Mouse (Mus musculus) forebrain, embryonic 12.5 days (tissue): Measurements from ENCODE around the gene Maff. TPM values are rescaled to one million over a fixed set of nuclear protein-coding genes. Genes with fewer than 3 reads are reported as not detected.

Experiments
- ATAC-seq: fragments of 200-750 bp; cut with Nextera tagmentation; 2 replicates; pipeline ENCODE4 v1.8.0; 2017; ENCODE audit warnings: moderate TSS enrichment; ENCODE audit not compliant: low FRiP score
- H3K27ac ChIP-seq: fragments of 300-500 bp; sonication (generic); 2 replicates; pipeline ENCODE4 v1.5.1; 2016; ENCODE audit warnings: mild to moderate bottlenecking
- H3K27me3 ChIP-seq: fragments of 300-500 bp; sonication (generic); 2 replicates; pipeline ENCODE4 v1.6.1; 2016; ENCODE audit warnings: mild to moderate bottlenecking
- H3K36me3 ChIP-seq: fragments of 300-500 bp; sonication (generic); replicated peaks from 2 replicates; pipeline ENCODE4 v1.6.1; 2016; ENCODE audit warnings: mild to moderate bottlenecking
- H3K4me1 ChIP-seq: fragments of 300-500 bp; sonication (generic); 2 replicates; pipeline ENCODE4 v1.6.1; 2016
- H3K4me2 ChIP-seq: fragments of 300-500 bp; sonication (generic); 2 replicates; pipeline ENCODE4 v1.6.1; 2016; ENCODE audit warnings: mild to moderate bottlenecking, moderate library complexity
- H3K4me3 ChIP-seq: fragments of 300-500 bp; sonication (generic); replicated peaks from 2 replicates; pipeline ENCODE4 v1.5.1; 2016; ENCODE audit warnings: mild to moderate bottlenecking
- H3K9ac ChIP-seq: fragments of 300-500 bp; sonication (generic); 2 replicates; pipeline ENCODE4 v1.6.1; 2016; ENCODE audit warnings: mild to moderate bottlenecking
- H3K9me3 ChIP-seq: fragments of 300-500 bp; sonication (generic); 2 replicates; pipeline ENCODE4 v1.6.1; 2016
- WGBS: fragments of 180-500 bp; shearing (Covaris S2); methylation state at CpG from one replicate; pipeline ENCODE4 v1.1.7; 2016; 5-methylcytosine and 5-hydroxymethylcytosine counted together
- polyA plus RNA-seq: library from polyadenylated mRNA; unstranded; fragments of >200 nt; fragmentation: Nextera tagmentation; extraction: Ambion mirVana; gene quantifications from 2 replicates; pipeline ENCODE4 v1.2.1, GENCODE M21; 2016

Maff gene
- polyA plus RNA-seq, 1 experiment from 2014 or later, result 2.0 TPM

- Histone ChIP-seq H3K36me3 (peaks cover 7% of the 10 kb centered on the region; the same call in 1 of the 2 replicates), H3K4me1 (peaks cover 27% of the 10 kb centered on the region), H3K9me3 (no peaks in the 10 kb centered on the region), H3K27ac (no peak overlapping the region), H3K4me2 (peak overlapping the region; percentile 92), H3K4me3 (peak overlapping the region; percentile 48; the same call in 1 of the 2 replicates), H3K9ac (no peak overlapping the region; the same call in 1 of the 2 replicates), H3K27me3 (peaks cover 40% of the 10 kb centered on the region)
- no peak for ATAC-seq
- 78% methylated on average over 8 of the region's 8 CpGs for WGBS
Measured at GRCm38 (mm10) chr15:79356481-79356880, 10.1 kb downstream of the Maff start.

GRCm38 (mm10) chr15:79357036-79357911, 10.9 kb downstream of the Maff start:
- peak overlapping the region; percentile 62 for H3K9ac ChIP-seq
- H3K4me1 ChIP-seq, result peaks cover 27% of the 10 kb centered on the region
- H3K27ac ChIP-seq, result 0 out of 2 replicates have a peak overlapping the region, but pooled peaks have one; percentile 46
- H3K27me3 ChIP-seq, result peaks cover 35% of the 10 kb centered on the region
- no peaks in the 10 kb centered on the region for H3K9me3 ChIP-seq
- ATAC-seq, result peak; percentile 84
- under 1% methylated on average over 75 of the region's 77 CpGs for WGBS
- H3K4me2 ChIP-seq, result peak overlapping the region; percentile 92
- peaks cover 15% of the 10 kb centered on the region for H3K36me3 ChIP-seq
- peak overlapping the region; percentile 48 for H3K4me3 ChIP-seq

GRCm38 (mm10) chr15:79357974-79358690, 11.7 kb downstream of the Maff start:
- no peak; the same call in 1 of the 2 replicates for ATAC-seq
- Histone ChIP-seq H3K36me3 (peaks cover 23% of the 10 kb centered on the region), H3K9ac (no peak overlapping the region), H3K9me3 (no peaks in the 10 kb centered on the region), H3K4me3 (peak overlapping the region; percentile 48; the same call in 1 of the 2 replicates), H3K27ac (no peak overlapping the region), H3K27me3 (peaks cover 33% of the 10 kb centered on the region), H3K4me2 (peak overlapping the region; percentile 92), H3K4me1 (peaks cover 27% of the 10 kb centered on the region)
- WGBS, result 45% methylated on average over 12 of the region's 12 CpGs

- Histone ChIP-seq H3K36me3 (peaks cover 41% of the 10 kb centered on the region), H3K27me3 (peaks cover 24% of the 10 kb centered on the region), H3K9ac (no peak overlapping the region), H3K4me2 (no peak overlapping the region), H3K4me3 (no peak overlapping the region), H3K27ac (no peak overlapping the region), H3K9me3 (no peaks in the 10 kb centered on the region), H3K4me1 (peaks cover 27% of the 10 kb centered on the region)
- 42% methylated on average over 6 of the region's 6 CpGs for WGBS
- no peak for ATAC-seq
Measured at GRCm38 (mm10) chr15:79359954-79360353, 13.5 kb downstream of the Maff start.

- WGBS, result 67% methylated on average over 7 of the region's 7 CpGs
- Histone ChIP-seq H3K27ac (no peak overlapping the region), H3K27me3 (peaks cover 24% of the 10 kb centered on the region), H3K9me3 (no peaks in the 10 kb centered on the region), H3K4me3 (no peak overlapping the region), H3K4me1 (peaks cover 27% of the 10 kb centered on the region), H3K4me2 (no peak overlapping the region), H3K9ac (no peak overlapping the region), H3K36me3 (peaks cover 46% of the 10 kb centered on the region)
- ATAC-seq, result no peak
Measured at GRCm38 (mm10) chr15:79360371-79360770, 13.9 kb downstream of the Maff start.

- H3K9me3 ChIP-seq, result no peaks in the 10 kb centered on the region
- H3K4me2 ChIP-seq, result no peak overlapping the region
- peaks cover 20% of the 10 kb centered on the region for H3K27me3 ChIP-seq
- ATAC-seq, result no peak
- 73% methylated on average over 4 of the region's 4 CpGs for WGBS
- no peak overlapping the region for H3K27ac ChIP-seq
- H3K9ac ChIP-seq, result no peak overlapping the region
- peaks cover 52% of the 10 kb centered on the region for H3K36me3 ChIP-seq
- H3K4me3 ChIP-seq, result no peak overlapping the region
- H3K4me1 ChIP-seq, result peaks cover 27% of the 10 kb centered on the region
Measured at GRCm38 (mm10) chr15:79361023-79361422, 14.6 kb downstream of the Maff start.

GRCm38 (mm10) chr15:79364120-79364519, 17.7 kb downstream of the Maff start:
- WGBS, result 67% methylated on average over 6 of the region's 6 CpGs
- ATAC-seq, result no peak
- no peaks in the 10 kb centered on the region for H3K9me3 ChIP-seq
- no peaks in the 10 kb centered on the region for H3K27me3 ChIP-seq
- H3K4me2 ChIP-seq, result no peak overlapping the region
- no peak overlapping the region for H3K27ac ChIP-seq
- no peak overlapping the region for H3K4me3 ChIP-seq
- peaks cover 72% of the 10 kb centered on the region for H3K36me3 ChIP-seq
- peaks cover 6% of the 10 kb centered on the region; the same call in 1 of the 2 replicates for H3K4me1 ChIP-seq
- no peak overlapping the region for H3K9ac ChIP-seq

GRCm38 (mm10) chr15:79365068-79365467, 18.6 kb downstream of the Maff start:
- 98% methylated on average over 12 of the region's 12 CpGs for WGBS
- H3K4me3 ChIP-seq, result no peak overlapping the region
- peaks cover 2% of the 10 kb centered on the region; the same call in 1 of the 2 replicates for H3K4me1 ChIP-seq
- ATAC-seq, result no peak
- H3K27ac ChIP-seq, result no peak overlapping the region
- H3K4me2 ChIP-seq, result no peak overlapping the region
- H3K36me3 ChIP-seq, result peaks cover 82% of the 10 kb centered on the region
- no peaks in the 10 kb centered on the region for H3K27me3 ChIP-seq
- no peak overlapping the region for H3K9ac ChIP-seq
- no peaks in the 10 kb centered on the region for H3K9me3 ChIP-seq

GRCm38 (mm10) chr15:79366402-79366801, 20.0 kb downstream of the Maff start:
- Histone ChIP-seq H3K27ac (no peak overlapping the region), H3K27me3 (no peaks in the 10 kb centered on the region), H3K9ac (no peak overlapping the region), H3K4me3 (no peak overlapping the region), H3K4me2 (no peak overlapping the region), H3K36me3 (peaks cover 78% of the 10 kb centered on the region), H3K9me3 (no peaks in the 10 kb centered on the region), H3K4me1 (no peaks in the 10 kb centered on the region)
- ATAC-seq, result no peak
- 90% methylated on average over 5 of the region's 5 CpGs for WGBS

GRCm38 (mm10) chr15:79368313-79368811, 21.9 kb downstream of the Maff start:
- H3K4me2 ChIP-seq, result no peak overlapping the region
- no peaks in the 10 kb centered on the region for H3K27me3 ChIP-seq
- no peak overlapping the region for H3K4me3 ChIP-seq
- no peaks in the 10 kb centered on the region for H3K9me3 ChIP-seq
- H3K36me3 ChIP-seq, result peaks cover 77% of the 10 kb centered on the region
- no peaks in the 10 kb centered on the region for H3K4me1 ChIP-seq
- H3K27ac ChIP-seq, result no peak overlapping the region
- no peak for ATAC-seq
- H3K9ac ChIP-seq, result no peak overlapping the region
- 69% methylated on average over 14 of the region's 14 CpGs for WGBS

GRCm38 (mm10) chr15:79368861-79369440, 22.5 kb downstream of the Maff start:
- 89% methylated on average over 8 of the region's 8 CpGs for WGBS
- H3K27ac ChIP-seq, result no peak overlapping the region
- ATAC-seq, result no peak
- H3K4me2 ChIP-seq, result no peak overlapping the region
- no peaks in the 10 kb centered on the region for H3K9me3 ChIP-seq
- H3K27me3 ChIP-seq, result no peaks in the 10 kb centered on the region
- no peak overlapping the region for H3K4me3 ChIP-seq
- no peak overlapping the region for H3K9ac ChIP-seq
- peaks cover 77% of the 10 kb centered on the region for H3K36me3 ChIP-seq
- H3K4me1 ChIP-seq, result no peaks in the 10 kb centered on the region
